Mouse (Mus musculus) stomach, postnatal 0 days (tissue): Measurements from ENCODE around the gene Foxn2.

Experiments used
- CTCF ChIP-seq: IDR thresholded peaks from 2 replicates; pipeline ENCODE4 v1.5.1; 2016; ENCODE audit warnings: antibody characterized with exemption, low read depth, mild to moderate bottlenecking, moderate library complexity
- EP300 ChIP-seq: optimal IDR thresholded peaks from 2 replicates; pipeline ENCODE3; 2016; ENCODE audit warnings: antibody characterized with exemption

GRCm38 (mm10) chr17:88435322-88435721 is 5.2 kb upstream of the Foxn2 start:
- no peak for TF ChIP-seq CTCF
- no peak for TF ChIP-seq EP300
